Mouse (Mus musculus) lung, postnatal 14 days (tissue): ENCODE measurements around the gene Prg3.
A peak's percentile ranks its signal among the peaks of the same experiment; 100 is the strongest.

ENCODE experiments used
- DNase-seq: peaks from one replicate; pipeline ENCODE4 v3.0.0; 2021

Gene Prg3

GRCm38 (mm10) chr2:84999486-85000181 lies 11.6 kb downstream of the Prg3 start:
- peak; percentile 10 for DNase-seq

- peak; percentile 24 for DNase-seq
Measured at GRCm38 (mm10) chr2:85001497-85001896, 13.5 kb downstream of the Prg3 start.

- no peak for DNase-seq
Measured at GRCm38 (mm10) chr2:85002575-85002974, 14.6 kb downstream of the Prg3 start.

GRCm38 (mm10) chr2:85004341-85004740 lies 16.3 kb downstream of the Prg3 start:
- DNase-seq: no peak

DNA sequence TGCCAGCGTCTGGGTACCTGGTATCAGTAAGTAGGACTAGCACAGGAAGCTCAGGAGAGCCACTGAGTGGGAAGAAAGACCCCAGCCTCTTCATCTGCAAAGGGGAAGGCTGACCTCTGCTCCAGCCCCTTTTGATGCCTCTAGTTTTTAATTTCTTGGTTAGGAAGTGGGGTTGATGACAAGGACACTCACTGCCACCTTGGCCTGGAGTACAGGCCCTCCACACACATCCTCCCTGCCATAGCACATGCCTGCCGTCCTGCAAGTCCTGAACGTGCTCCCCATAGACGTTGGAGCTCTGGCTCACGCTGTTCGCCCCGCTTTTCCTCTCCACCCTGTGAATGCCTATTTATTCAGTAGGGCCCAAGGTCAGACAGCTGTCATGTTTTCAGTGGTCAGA lies 18.6 kb downstream of the Prg3 start:
- no peak for DNase-seq

DNA sequence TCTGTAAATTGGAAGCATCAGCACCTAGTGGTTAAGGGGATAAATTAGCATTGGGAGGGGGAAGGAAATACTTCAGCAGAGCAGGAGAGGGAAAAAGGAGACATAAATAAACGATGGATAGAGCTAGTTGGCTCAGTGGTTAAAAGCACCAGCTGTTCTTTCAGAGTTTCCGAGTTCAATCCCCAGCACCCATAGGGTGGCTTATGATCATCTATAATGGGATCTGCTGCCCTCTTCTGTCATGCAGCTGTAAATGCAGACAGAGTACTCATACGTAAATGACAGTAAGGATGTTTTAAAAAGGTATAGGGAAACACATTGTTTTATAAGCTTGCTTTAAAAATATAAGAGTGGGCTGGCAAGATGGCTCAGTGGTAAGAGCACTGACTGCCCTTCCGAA lies 19.7 kb downstream of the Prg3 start:
- DNase-seq: peak; percentile 38

GRCm38 (mm10) chr2:85009212-85009611 lies 21.2 kb downstream of the Prg3 start:
- DNase-seq: no peak

DNA sequence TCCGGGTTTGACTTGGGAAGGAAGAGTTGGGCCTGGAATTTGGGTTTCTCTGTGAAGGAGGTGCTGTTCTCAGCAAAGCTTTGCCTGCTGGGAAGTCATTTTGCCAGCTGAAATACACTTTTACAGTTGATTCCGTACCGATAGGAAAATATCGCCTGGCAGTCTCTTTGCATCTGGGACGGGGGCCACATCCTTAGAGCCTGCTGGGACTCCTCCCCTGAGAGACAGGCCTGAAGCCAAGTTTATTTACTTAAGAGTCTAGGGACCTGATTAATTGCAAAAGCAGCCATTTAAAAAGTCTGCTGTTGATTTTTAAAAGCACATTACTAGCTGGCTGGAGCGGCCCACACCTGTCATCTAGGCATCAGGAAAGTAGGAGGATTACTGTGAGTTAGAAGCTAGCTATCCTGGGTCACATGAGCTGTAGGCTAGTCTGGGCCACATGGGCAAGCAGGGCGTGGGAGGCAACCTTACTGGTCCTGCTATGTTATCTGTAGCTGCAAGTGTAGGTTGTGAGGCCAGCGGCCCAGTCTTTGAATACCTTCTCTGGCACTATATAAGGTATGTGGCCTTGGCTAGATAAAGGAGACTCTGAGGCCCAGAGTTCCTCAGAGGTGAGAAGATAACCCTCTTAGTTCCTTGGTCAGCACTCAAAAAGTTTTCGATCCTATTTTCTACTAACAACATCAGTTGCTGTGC lies 24.0 kb downstream of the Prg3 start:
- no peak for DNase-seq

DNA sequence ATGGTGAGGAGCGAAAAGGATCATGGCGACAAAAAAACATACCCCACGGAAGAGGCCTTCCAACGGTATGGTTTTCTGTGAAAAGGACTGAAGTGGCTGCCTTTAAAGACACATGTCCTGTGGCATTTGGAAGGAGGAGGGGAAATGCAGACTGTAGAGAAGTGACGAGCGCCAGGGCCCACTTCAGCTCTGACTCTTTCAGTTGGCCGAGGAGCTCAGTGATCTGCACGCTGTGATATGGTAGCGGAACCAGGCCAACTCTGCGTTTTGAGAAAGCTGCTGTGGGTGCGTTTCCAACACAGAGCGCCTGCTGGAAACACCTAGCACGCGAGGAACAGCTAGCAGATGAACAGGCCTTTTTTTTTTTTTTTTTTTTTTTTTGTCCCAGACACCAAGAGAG lies 24.7 kb downstream of the Prg3 start:
- DNase-seq: no peak

- no peak for DNase-seq
Measured at GRCm38 (mm10) chr2:85013826-85014587, 26.0 kb downstream of the Prg3 start.

- DNase-seq: no peak
Measured at GRCm38 (mm10) chr2:85014588-85014982, 26.6 kb downstream of the Prg3 start.

DNA sequence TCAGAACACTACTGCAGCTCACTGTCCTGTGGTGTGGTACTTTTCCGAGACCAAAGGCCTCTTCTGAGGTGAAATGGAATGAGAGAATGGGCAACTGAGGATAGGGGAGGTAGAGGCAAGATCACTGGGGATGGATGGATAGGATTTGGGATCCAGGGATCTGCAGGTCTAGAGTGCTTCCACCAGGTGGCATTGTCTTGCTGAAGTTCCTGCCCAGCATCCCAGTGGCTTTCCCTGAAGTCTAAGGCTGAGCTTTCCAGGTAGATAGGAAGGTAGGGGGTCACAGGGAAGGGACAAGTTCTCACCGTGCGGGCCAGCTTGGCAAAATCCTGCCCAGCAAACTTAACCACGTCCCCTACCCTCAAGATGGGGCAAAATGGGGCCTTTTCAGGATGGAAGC lies 34.0 kb downstream of the Prg3 start:
- DNase-seq: peak; percentile 44

DNA sequence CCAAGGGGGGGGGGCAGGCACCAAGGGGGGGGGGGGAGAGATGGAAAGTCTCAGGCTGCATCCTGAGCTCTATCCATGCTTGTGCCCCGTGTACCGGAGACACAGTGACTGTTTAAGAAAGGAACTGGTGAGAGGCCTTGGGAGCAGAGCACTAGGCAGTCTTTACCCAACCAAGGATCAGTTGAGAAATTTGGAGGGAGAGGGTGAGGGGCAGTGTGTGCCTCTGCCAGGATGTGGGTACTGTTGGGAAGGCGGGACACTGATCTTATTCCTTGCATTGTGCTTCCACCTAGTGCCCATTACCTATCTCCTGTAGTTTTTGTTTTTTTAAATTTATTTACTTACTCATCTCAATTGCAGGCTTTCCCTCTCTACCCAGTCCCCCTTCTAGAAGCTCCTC lies 38.2 kb downstream of the Prg3 start:
- no peak for DNase-seq

GRCm38 (mm10) chr2:85027281-85027680 lies 39.3 kb downstream of the Prg3 start:
- DNase-seq: no peak

DNA sequence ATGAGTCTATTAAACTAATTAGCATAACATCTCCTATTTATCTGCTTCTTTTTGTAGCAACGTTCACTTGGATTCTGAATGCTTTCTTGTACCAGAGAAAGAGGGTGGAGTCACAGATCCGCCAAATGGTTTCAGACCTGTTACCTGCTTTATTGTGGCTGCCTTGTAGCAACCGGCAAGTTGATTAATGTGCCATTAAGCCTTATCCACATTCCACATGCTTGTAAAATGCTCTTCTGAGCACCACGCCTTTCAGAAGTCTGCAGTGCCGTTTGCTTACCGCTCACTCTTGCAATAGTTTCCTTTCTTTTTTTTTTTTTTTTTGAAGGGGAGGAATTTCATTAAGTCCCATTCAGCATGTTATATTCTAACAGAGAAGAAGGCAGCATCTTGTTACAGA lies 41.9 kb downstream of the Prg3 start:
- DNase-seq: no peak

- no peak for DNase-seq
Measured at GRCm38 (mm10) chr2:85030989-85031388, 43.0 kb downstream of the Prg3 start.

- DNase-seq: no peak
Measured at GRCm38 (mm10) chr2:85033121-85033520, 45.1 kb downstream of the Prg3 start.

DNA sequence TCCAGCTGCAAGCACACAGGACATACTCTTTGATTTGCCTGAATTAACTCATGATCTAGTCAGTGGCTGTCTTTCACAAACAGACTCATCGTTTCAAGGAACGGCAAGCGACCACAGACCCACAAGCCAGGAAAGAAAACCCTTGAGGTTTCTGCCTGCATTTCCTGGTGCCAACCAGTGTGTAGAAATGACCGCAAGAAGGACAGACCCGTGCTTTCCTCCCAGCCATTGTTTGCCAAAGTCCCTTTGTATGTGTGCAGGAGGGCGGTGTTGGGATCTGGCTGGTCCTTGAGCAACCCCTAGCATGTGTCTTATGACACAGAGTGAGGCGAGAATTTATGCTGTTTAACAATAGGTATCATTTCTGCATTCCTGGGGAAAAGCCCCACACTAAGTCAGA lies 46.2 kb downstream of the Prg3 start:
- DNase-seq: no peak

DNA sequence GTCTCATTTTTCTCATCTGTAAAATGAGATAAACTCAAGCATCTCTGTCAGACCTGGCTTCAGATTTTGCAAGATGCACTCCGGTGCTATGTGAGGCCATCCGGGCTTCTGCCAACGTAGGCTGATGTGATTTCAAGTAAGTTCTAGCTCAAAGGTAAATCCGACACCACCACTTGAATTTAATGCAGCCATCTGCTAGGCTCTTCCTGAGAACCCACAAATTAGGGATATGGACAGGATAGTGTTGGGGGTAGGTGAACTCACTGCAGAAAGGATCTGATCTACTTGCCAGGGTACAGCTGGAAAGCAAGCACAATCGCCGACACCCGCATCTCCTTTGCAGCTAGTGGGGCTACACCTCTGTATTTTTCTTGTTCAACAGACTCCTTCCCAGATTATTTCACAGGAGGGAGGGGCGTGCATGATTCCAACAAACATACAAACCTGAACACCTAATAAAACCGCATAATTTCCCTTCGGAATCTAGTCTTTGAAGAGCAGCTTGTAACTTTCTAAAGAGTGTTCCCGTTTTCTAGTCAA lies 48.6 kb downstream of the Prg3 start:
- no peak for DNase-seq

DNA sequence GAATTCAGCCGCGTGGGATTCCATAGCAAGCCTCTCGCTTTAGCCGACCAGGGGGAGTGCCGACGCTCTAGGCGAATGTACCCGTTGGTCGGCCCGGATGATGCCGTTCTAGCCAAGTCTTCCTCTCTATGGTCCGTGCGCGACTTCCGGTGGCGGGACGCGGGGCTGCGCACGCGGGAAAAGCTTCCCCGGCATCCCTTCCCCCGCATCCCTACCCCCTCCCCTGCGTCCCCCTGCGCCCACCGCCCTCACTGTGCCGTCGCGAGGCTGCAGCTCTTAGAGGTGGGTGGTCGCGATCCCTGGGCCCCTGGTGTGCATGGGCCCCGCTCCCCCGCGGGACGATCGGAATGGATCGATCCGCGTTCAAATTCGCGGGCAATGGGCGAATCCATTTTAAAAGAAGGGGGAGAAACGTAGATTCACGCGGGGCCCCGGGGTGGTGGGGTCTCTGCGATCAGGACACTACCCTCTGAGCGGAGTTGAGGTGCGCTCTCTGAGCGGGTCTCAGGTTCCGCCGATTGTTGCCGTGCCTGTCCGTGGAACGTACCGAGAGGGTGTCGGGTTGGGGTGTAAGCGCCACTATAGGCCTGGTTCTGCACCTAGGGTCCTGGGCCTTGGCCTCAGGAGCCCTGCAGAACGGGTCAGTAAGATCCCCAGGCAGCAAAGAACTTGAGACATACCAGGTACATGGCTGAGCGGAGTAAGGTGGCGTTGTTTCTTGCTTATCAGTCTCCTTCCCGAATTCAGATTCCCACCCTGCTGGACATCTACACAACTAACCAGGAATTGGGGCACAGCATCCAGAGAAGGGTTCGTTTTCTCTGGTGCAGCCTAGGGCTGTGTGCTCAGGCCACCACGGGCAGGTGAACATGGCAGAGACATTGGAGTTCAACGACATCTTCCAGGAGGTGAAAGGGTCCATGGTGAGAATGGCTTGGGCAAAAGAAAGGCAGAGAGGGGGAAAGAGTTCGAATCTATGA lies 49.3 kb downstream of the Prg3 start, which contains the start of the genes Ssrp1 and P2rx3:
TSS of gene Ssrp1 (plus strand) at position 188 of the 980 bp plus-strand sequence.
TSS of gene P2rx3 (minus strand) at position 416 of the 980 bp plus-strand sequence.
- peak; percentile 92 for DNase-seq

- DNase-seq: no peak
Measured at GRCm38 (mm10) chr2:85038336-85038735, 50.3 kb downstream of the Prg3 start.
